Mouse (Mus musculus) cerebellum, postnatal 14 days (tissue): ENCODE results near the gene B4galt1.

Experiments used
- DNase-seq, 2 experiments: peaks; one replicate each; pipeline ENCODE4 v3.0.0; 2021; ENCODE audit warnings: mixed read lengths in 2 of 2

Gene B4galt1

DNA sequence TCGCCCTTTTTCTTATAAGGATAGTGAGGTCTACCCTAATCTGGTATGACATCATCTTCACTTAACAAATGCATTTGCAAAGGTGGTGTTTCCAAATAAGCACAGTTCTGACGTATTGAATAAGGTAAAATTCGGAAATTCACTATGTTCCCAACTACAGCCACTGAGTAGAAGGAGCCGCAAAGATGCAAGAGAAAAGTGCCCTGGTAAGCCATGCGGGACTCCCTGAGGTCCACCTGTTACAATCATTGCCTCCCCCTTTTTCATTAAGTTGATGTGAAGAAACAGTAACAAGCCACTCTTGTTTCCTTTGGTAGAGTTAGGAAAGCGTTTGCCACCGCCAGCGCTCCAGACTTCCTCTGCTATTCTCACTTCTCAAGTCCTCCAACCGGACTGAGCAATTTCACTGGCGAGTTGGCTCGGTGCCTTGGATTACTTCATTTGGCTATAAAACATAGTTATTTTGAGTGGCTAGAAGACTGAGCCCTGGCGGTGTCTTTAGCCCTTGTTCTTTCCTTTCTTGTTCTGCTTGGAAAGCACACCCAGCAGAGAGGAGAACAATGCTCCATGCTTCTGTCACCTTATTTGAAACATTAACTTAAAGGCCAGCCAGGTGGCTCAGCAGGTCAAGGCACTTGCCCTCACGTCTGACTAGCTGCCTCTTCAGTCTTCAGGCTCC, 14.9 kb upstream of the B4galt1 start:
- DNase-seq: peak; percentile 63 to 71

GRCm38 (mm10) chr4:40864361-40864760, 10.6 kb upstream of the B4galt1 start:
- no peak for DNase-seq

- DNase-seq: no peak
Observed at GRCm38 (mm10) chr4:40863340-40863739, 9.5 kb upstream of the B4galt1 start.

DNA sequence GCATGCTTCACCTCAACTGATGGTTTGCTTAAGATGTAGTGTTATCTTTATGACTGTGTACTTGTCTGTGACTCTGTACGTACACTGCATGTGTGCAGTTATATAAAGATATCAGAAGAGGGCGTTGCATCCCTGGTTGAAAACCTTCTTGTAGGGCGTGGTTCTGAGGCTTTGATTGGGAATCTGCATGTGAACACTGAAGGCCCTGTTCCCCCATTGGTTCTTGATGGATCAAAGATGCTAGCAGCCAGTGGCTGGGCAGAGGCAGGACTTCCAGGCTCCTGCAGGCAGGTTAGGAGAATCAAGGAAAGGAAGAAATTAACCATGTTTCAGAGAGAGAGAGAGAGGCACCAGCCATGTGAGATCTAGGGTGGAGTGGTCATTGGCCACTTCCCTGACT, 7.3 kb upstream of the B4galt1 start:
- no peak for DNase-seq

DNA sequence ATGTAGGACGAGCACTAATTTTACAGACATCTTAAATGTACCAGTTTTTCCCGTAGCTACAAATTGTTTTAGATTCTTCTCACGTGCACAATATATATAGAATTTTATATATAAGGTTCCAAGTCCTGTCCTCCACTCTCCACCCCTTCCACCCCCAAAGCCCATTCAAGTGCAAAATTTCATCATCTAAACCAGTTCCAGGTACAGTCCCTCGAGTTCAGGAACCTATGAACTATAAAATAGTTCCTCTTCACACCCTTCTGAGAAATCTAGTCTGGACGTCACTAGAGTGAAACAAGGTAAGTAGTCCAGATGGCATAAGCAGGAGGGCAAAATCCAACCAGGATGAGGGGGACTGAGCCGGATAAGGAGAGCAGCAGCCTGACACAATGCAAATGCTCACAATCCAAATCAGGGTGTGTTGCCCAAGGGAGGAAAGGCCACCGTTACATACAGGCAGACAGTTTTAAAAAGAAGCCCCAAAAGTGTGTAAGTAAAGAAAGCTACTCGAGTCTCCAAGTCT, 4.1 kb upstream of the B4galt1 start:
- no peak for DNase-seq

DNA sequence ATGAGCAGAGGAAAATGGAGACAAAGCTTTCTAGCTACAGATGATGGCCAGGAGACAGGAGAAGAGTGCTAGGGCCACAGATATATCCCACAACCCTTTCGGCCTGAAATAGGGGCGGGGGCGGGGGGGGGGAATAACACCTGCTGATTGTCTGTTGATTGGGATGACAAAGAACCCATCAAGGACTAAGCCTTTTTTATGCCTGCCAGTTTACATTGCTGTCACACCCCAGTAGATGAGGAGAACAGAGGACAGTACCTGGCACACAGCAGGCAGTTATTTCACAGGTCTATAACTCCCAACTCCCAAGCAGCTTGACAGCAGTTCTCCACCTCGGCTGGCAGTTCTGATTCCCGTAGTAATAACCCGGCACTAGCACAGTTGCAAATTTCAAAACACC, 2.8 kb upstream of the B4galt1 start:
- no peak for DNase-seq

- no peak for DNase-seq
Observed at GRCm38 (mm10) chr4:40854387-40854933, 655 bp upstream of the B4galt1 start.

- DNase-seq: no peak
Observed at GRCm38 (mm10) chr4:40852861-40853564, 792 bp downstream of the B4galt1 start.

GRCm38 (mm10) chr4:40852249-40852781, 1.5 kb downstream of the B4galt1 start:
- DNase-seq: no peak

- DNase-seq: no peak
Observed at GRCm38 (mm10) chr4:40851763-40852248, 2.0 kb downstream of the B4galt1 start.

- DNase-seq: no peak
Observed at GRCm38 (mm10) chr4:40851031-40851762, 2.6 kb downstream of the B4galt1 start.

- no peak for DNase-seq
Observed at GRCm38 (mm10) chr4:40850582-40850981, 3.2 kb downstream of the B4galt1 start.

GRCm38 (mm10) chr4:40849518-40849917, 4.3 kb downstream of the B4galt1 start:
- no peak for DNase-seq

- DNase-seq: no peak
Observed at GRCm38 (mm10) chr4:40848246-40848645, 5.6 kb downstream of the B4galt1 start.

DNA sequence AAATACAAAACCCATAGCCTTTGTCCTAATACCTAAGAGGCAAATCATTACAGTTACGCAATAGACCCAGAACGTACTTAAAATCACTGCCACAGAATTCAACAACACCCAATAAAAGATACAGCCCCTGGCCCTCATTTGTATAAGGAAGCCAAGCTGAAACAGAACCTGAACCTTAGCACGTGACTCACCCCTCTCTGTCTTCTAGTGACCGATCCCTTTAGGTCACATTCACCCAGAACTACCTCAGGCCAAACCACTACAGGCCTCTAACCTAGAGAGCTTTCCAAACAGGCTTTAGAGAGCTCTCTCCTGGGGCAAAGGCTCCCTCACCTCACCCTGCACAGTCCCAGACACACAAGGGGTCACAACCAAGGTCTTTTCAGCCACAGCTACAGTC, 6.6 kb downstream of the B4galt1 start:
- no peak for DNase-seq

DNA sequence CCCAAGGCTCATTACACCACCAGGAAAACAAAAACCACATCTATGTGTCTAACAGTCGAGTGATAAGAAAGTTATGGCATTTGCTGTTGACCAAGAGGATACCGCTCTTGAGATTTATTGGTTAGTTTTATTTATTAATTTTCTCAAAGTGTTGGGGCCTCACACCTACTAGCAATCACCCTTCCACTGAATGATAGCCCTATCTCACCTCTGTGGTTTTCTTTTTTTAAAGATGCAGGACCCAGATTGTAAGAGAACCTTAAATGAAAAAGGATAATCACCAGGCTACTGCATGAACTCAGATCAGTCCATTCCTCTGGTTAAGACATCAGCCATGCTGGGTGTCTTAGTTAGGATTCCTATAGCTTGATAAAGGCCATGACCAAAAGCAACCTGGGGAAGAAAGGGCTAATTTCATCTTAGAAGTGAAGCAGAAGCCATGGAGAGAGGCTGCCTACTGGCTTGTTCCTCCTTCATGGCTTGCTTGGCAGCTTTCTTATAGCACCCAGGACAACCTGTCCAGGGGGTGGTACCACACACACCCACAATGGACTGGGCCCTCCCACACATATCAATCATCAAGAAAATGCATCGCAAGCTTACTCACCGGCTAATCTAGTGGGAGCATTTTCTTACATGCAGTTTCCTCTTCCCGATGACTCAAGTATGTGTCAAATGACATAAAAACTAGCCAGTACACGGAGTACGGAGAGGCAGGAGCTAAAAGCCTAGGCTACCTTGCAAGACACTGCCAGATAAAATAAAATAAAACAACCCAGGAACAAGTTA, 7.5 kb downstream of the B4galt1 start:
- no peak for DNase-seq

DNA sequence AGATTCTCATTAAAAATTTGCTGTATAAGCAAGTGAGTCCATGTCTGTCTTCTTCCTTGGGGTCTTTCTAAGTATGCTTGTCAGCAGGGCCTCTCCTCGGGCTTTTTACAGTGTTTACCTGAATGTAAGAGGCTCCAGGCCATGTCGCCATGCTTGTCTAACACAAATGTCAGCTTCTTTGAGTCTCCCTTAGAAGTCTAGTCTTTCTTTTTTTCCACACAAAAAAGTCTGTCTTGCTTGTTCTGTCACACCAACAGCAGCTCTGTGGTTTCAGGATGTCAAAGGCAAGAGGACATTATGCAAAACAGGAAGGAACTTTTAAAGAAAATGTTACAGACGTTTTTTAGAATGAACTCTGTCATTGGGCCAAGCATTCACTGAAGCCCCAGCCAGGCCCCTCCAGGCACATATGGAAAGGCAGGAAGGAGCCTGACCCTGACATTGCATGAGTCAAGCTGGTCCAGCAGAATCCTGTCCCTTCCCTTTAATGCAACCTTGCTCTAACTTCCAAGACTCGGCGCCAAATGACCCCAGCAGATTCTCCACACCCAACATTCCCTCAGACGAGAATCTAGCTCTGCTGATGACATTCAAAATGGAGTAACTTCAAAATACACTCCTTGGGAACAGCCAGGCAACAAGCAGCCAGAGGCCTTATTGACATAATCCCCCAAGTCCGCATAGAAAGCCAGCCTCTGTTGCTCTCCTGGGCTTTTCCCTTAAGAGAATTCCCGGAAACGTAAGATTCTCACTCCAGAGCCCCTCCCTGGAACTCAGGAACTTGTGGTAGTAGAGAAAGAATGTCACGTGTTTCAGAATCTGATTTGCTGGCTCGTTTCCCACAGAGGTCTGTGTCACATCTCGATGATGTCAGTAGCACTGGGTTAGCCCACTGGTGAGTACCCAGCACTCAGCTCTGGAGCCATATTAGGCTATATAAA, 8.7 kb downstream of the B4galt1 start:
- DNase-seq: peak; percentile 16 to 33

DNA sequence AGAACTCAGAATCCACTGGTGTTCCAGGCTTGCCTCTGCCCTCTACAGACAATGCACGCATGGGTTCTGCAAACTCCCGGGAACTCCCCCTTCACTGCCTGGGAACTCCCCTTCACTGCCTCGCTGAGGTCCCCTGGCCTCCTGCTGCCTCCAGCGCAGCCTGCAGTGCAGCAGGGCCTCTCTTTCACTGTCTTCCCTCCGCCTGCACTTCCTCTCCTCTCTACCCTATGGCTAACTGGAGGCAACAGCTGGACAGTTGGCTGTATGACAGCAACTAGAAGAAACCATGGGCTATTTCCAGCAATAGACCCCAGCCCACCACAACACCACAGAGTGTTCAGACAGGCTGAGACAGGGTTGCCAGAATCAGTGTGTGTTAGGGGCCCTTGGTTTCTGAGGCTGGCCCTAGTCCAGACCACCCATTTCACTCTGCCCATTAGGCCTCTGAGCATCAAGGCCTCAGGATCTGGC, 9.5 kb downstream of the B4galt1 start:
- DNase-seq: peak; percentile 17 to 32

DNA sequence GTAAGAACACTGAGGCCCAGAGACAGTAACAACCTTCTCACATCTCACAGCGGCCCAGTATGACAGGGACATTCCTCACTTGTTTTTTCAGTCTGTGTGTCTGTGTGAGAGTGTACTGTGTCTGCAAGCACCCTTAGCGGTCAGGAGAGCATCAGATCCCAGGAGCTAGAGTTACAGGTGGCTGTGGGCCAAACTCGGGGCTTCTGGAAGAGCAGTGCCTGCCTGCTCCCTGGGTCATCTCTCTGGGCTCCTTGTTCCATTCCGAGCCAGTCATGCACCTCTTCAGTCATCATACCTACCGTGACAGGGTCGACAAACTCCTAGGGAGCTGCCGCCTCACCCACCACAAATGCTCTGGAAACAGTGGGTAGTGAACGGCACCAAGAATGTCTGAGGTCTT, 10.1 kb downstream of the B4galt1 start:
- peak in 1 of 2 experiments; percentile 20 for DNase-seq

GRCm38 (mm10) chr4:40840448-40840847, 13.4 kb downstream of the B4galt1 start:
- DNase-seq: no peak

GRCm38 (mm10) chr4:40839251-40839650, 14.6 kb downstream of the B4galt1 start:
- DNase-seq: no peak
